Mouse (Mus musculus) stomach, postnatal 0 days (tissue): Measurements from ENCODE around the gene Vsig2. TPM values are rescaled to one million over a fixed set of nuclear protein-coding genes. Genes with fewer than 3 reads are reported as not detected.
A peak's percentile ranks its signal among the peaks of the same experiment; 100 is the strongest.

Source experiments
- ATAC-seq: fragments of 200-750 bp; cut with Nextera tagmentation; 2 replicates; pipeline ENCODE4 v1.8.0; 2017; ENCODE audit not compliant: low FRiP score, low TSS enrichment
- DNase-seq: peaks from one replicate; pipeline ENCODE4 v3.0.0-alpha.2; 2016; ENCODE audit warnings: low spot score
- H3K27ac ChIP-seq: fragments of 300-500 bp; sonication (generic); replicated peaks from 2 replicates; pipeline ENCODE4 v1.5.1; 2014; ENCODE audit warnings: mild to moderate bottlenecking, control low read depth
- H3K27me3 ChIP-seq: fragments of 300-500 bp; sonication (generic); 2 replicates; pipeline ENCODE4 v1.6.1; 2014; ENCODE audit warnings: low read length; ENCODE audit not compliant: control insufficient read depth, insufficient read depth
- H3K36me3 ChIP-seq: fragments of 300-500 bp; sonication (generic); 2 replicates; pipeline ENCODE4 v1.6.1; 2014; ENCODE audit warnings: low read length, mixed read lengths; ENCODE audit not compliant: control insufficient read depth, insufficient read depth
- H3K4me1 ChIP-seq: fragments of 300-500 bp; sonication (generic); replicated peaks from 2 replicates; pipeline ENCODE4 v1.6.1; 2014; ENCODE audit warnings: antibody characterized with exemption; ENCODE audit not compliant: control insufficient read depth, insufficient read depth
- H3K4me2 ChIP-seq: fragments of 300-500 bp; sonication (generic); replicated peaks from 2 replicates; pipeline ENCODE4 v1.6.1; 2014; ENCODE audit warnings: low read depth, mild to moderate bottlenecking, control low read depth, moderate library complexity
- H3K4me3 ChIP-seq: fragments of 300-500 bp; sonication (generic); 2 replicates; pipeline ENCODE4 v1.5.1; 2014; ENCODE audit warnings: low read depth, low read length, control low read depth
- H3K9ac ChIP-seq: fragments of 300-500 bp; sonication (generic); 2 replicates; pipeline ENCODE4 v1.6.1; 2014; ENCODE audit warnings: mild to moderate bottlenecking, low read length, control low read depth, mixed read lengths
- H3K9me3 ChIP-seq: fragments of 300-500 bp; sonication (generic); 2 replicates; pipeline ENCODE4 v1.6.1; 2016; ENCODE audit warnings: low read length; ENCODE audit not compliant: control insufficient read depth
- CTCF ChIP-seq: IDR thresholded peaks from 2 replicates; pipeline ENCODE4 v1.5.1; 2016; ENCODE audit warnings: antibody characterized with exemption, low read depth, mild to moderate bottlenecking, moderate library complexity
- EP300 ChIP-seq: optimal IDR thresholded peaks from 2 replicates; pipeline ENCODE3; 2016; ENCODE audit warnings: antibody characterized with exemption
- WGBS: fragments of 180-500 bp; shearing (Covaris S2); extraction: QIAGEN DNeasy Blood & Tissue Kit; methylation state at CpG from one replicate; pipeline ENCODE4 v1.1.7; 2014; 5-methylcytosine and 5-hydroxymethylcytosine counted together
- polyA plus RNA-seq: library from polyadenylated mRNA; unstranded; fragments of >200 nt; fragmentation: Nextera tagmentation; extraction: Ambion mirVana; gene quantifications from 2 replicates; pipeline ENCODE4 v1.2.1, GENCODE M21; 2015

The Vsig2 gene
- polyA plus RNA-seq, 1 experiment from 2014 or later = 350 TPM

- Histone ChIP-seq H3K36me3 (no peaks in the 10 kb centered on the region), H3K9me3 (no peaks in the 10 kb centered on the region), H3K4me2 (no peak overlapping the region), H3K4me1 (no peaks in the 10 kb centered on the region), H3K27ac (no peak overlapping the region), H3K9ac (no peak overlapping the region), H3K27me3 (no peaks in the 10 kb centered on the region), H3K4me3 (no peak overlapping the region)
- ATAC-seq (no peak), DNase-seq (no peak)
- TF ChIP-seq CTCF (peak; percentile 14; the same call in 1 of the 2 replicates), EP300 (no peak)
Observed at GRCm38 (mm10) chr9:37504348-37504747, 34.7 kb upstream of the Vsig2 start.

DNA sequence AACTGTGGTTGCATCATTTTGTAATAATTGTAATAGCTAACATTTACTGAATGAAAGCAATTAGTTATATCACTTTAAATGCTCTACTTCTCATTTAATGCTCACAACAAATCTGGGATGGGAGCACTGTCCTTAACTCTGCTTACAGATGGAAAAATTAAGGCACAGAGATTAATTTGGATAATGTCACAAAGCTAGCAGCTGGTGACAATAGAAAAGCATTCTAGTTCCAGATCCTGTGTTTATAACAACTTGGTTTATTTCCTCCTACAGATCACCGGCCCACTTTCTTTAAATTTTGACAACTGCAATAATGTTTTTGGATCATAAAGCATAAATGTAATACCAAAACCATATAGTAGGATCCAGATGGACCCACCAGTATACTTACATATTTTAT is 33.0 kb upstream of the Vsig2 start:
- H3K27ac ChIP-seq = no peak overlapping the region
- no peak overlapping the region for H3K4me3 ChIP-seq
- H3K4me2 ChIP-seq = no peak overlapping the region
- no peaks in the 10 kb centered on the region for H3K9me3 ChIP-seq
- H3K9ac ChIP-seq = no peak overlapping the region
- WGBS = 63% methylated on average over 1 of the region's 1 CpGs
- no peak for ATAC-seq
- no peak for DNase-seq
- no peaks in the 10 kb centered on the region for H3K36me3 ChIP-seq
- no peaks in the 10 kb centered on the region for H3K4me1 ChIP-seq
- H3K27me3 ChIP-seq = no peaks in the 10 kb centered on the region
- no peak for TF ChIP-seq EP300
- TF ChIP-seq CTCF = no peak

- Histone ChIP-seq H3K36me3 (no peaks in the 10 kb centered on the region), H3K4me3 (no peak overlapping the region), H3K4me1 (0 out of 2 replicates have a peak, but pooled peaks cover 4% of the 10 kb centered on the region), H3K27ac (no peak overlapping the region), H3K9ac (no peak overlapping the region), H3K4me2 (no peak overlapping the region), H3K9me3 (no peaks in the 10 kb centered on the region), H3K27me3 (no peaks in the 10 kb centered on the region)
- ATAC-seq (no peak), DNase-seq (no peak)
- WGBS = 93% methylated on average over 2 of the region's 2 CpGs
- no peak for TF ChIP-seq EP300
- peak; percentile 31; the same call in 1 of the 2 replicates for TF ChIP-seq CTCF
Observed at GRCm38 (mm10) chr9:37512097-37512496, 27.0 kb upstream of the Vsig2 start.

- Histone ChIP-seq H3K27ac (no peak overlapping the region), H3K9me3 (no peaks in the 10 kb centered on the region), H3K4me2 (no peak overlapping the region), H3K9ac (no peak overlapping the region), H3K4me1 (0 out of 2 replicates have a peak, but pooled peaks cover 4% of the 10 kb centered on the region), H3K36me3 (no peaks in the 10 kb centered on the region), H3K27me3 (no peaks in the 10 kb centered on the region), H3K4me3 (no peak overlapping the region)
- whole genome bisulfite sequencing = 45% methylated on average over 3 of the region's 3 CpGs
- no peak for DNase-seq
- TF ChIP-seq CTCF = no peak
- TF ChIP-seq EP300 = no peak
- ATAC-seq = no peak
Observed at GRCm38 (mm10) chr9:37514456-37514855, 24.6 kb upstream of the Vsig2 start.

DNA sequence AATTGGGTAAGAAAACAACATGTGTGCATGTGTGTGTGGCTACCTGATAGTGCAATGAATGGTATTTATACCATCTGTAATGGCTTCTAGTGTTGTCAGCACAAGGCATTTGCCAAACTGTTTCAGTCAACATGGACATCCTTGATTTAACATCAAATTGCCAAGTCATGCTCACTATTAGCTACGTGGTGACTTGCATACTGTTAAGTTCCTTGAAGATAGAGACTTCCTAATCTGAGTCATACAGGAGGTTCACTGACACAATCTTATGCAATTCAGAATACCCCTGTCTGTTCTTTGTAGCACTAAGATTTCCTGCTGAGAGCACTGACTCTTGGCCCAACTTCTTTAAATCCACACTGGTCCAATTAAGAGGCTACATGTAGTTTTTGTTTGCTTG is 21.6 kb upstream of the Vsig2 start:
- peak; percentile 63; the same call in 1 of the 2 replicates for ATAC-seq
- Histone ChIP-seq H3K4me2 (no peak overlapping the region), H3K4me3 (no peak overlapping the region), H3K9me3 (no peaks in the 10 kb centered on the region), H3K36me3 (peaks cover 2% of the 10 kb centered on the region; the same call in 1 of the 2 replicates), H3K27ac (no peak overlapping the region), H3K27me3 (no peaks in the 10 kb centered on the region), H3K9ac (no peak overlapping the region), H3K4me1 (0 out of 2 replicates have a peak, but pooled peaks cover 4% of the 10 kb centered on the region)
- no peak for TF ChIP-seq EP300
- no peak for TF ChIP-seq CTCF
- DNase-seq = no peak
- 78% methylated on average over 1 of the region's 1 CpGs for WGBS

- TF ChIP-seq EP300 = no peak
- TF ChIP-seq CTCF = no peak
- Histone ChIP-seq H3K4me3 (no peak overlapping the region), H3K27ac (no peak overlapping the region), H3K4me1 (0 out of 2 replicates have a peak, but pooled peaks cover 2% of the 10 kb centered on the region), H3K36me3 (peaks cover 6% of the 10 kb centered on the region), H3K9me3 (no peaks in the 10 kb centered on the region), H3K9ac (no peak overlapping the region), H3K27me3 (no peaks in the 10 kb centered on the region), H3K4me2 (no peak overlapping the region)
- DNase-seq (no peak), ATAC-seq (no peak)
- WGBS = 91% methylated on average over 8 of the region's 8 CpGs
Observed at GRCm38 (mm10) chr9:37518991-37519390, 20.1 kb upstream of the Vsig2 start.
